Mouse (Mus musculus): ENCODE results near the gene Map2k1. TPM values are rescaled to one million over a fixed set of nuclear protein-coding genes. Genes with fewer than 3 reads are reported as not detected.
"Not testable (repeated sequence)": the region's sequence is repeated elsewhere in the genome, so short reads cannot be mapped to it uniquely, and the experiment has no call there.

Map2k1 gene
- total RNA-seq, 2 experiments from 2014 or later: 92.9 to 117 TPM

DNA sequence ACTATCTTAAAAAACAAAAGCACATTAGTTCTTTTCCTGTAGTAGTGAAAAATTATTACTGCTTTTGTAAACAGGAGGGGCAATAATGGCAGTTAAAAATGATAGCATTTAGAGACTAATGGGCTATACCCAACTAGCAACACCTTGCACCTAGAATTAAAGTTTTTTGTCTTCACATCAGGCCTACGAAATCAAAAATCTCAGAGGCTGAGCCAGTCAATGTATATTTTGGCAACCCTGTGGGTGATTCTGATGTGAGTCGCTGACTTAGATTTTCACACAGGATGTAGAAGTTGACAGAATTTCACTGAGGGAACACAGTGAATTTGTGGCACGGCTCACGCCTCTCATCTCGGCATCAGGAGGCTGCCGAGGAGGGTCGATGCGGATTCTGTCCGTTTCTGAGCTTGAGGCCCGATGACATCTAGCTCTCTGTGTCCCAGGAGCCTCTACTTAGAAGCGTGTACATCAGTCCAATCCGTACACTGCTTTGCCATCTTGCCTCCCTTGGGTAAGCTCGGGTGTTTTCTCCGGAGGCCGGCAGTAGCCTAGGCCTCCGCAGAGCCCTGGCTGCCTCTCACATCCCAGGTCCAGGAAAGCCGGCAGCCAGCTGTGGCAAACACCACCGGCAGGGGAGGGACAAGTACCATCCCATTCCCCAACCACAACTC is 81.2 kb downstream of the Map2k1 start:
- ATAC-seq (ENCODE audit: poor library complexity, severe bottlenecking): no peak

DNA sequence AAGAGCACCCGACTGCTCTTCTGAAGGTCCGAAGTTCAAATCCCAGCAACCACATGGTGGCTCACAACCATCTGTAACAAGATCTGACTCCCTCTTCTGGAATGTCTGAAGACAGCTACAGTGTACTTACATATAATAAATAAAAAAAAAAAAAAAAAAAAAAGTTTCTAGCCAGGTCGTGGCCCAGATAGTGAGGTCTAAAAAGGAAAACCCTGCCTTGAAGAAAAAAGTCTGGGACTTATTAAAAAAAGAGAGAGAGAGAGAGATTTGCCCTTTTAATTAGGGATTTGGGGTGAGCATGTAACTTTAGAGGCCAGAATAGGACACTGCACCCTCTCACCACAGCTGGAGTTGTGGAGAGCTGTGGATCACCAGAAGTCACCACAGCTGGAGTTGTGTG is 83.5 kb downstream of the Map2k1 start:
- not testable (repeated sequence) for ATAC-seq (ENCODE audit: poor library complexity, severe bottlenecking)

DNA sequence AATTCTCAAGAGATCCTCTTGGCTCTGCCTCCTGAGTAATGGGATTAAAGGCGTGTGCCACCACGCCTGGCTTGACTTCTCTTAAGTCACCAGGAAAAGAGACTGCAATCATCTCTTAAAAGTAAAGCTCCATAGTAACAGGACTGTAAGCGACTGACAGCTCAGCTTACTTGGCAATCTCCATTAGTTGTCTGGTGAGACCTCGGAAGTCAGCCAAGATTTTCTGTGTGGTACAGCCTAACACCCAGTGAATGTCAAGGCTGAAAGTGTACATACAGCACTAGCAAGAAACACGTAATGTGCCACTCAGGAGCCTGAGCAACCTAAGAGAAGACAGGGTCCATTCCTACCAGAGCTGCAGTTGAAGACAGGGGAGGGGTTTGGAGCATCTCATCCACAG is 93.0 kb downstream of the Map2k1 start:
- no peak for ATAC-seq (ENCODE audit: poor library complexity, severe bottlenecking)

DNA sequence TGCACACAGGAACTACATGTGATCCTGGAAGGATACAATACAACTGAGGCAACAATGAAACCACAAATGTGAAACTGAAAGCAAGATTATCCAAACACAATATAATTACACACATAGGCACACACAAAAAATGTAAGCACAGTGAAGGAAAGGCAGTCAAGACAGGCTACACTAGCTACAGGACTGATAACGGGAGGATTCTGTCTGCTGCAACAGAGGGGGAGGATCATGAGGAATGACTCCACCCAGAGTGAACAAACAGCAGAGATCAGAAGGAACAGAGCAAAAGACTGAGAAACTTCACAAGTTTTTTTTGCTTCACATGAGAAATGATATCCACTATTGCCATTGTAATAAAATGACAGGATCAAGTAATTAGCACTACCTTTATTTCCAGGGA is 96.8 kb downstream of the Map2k1 start:
- no peak for ATAC-seq (ENCODE audit: poor library complexity, severe bottlenecking)

DNA sequence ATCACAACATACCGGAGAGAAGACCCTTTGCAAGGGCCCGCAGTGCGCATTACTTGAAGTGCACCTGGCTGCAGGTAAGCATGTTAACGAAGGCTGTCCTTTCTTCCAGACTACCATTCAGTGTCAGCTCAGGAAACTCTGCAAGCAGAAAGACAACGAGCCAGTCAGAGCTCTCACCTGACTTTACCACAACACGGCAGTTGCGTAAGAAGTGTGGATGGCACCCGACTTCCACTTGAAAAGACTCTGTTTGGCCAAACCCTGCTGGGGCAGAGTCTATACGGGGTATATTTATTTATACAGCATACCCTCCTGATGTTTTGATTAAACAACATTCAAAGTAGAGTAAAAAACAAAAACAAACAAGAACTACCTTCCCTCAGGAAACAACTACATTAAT is 113.6 kb downstream of the Map2k1 start:
- peak; percentile 35; the same call in 1 of the 2 replicates for ATAC-seq (ENCODE audit: poor library complexity, severe bottlenecking)

DNA sequence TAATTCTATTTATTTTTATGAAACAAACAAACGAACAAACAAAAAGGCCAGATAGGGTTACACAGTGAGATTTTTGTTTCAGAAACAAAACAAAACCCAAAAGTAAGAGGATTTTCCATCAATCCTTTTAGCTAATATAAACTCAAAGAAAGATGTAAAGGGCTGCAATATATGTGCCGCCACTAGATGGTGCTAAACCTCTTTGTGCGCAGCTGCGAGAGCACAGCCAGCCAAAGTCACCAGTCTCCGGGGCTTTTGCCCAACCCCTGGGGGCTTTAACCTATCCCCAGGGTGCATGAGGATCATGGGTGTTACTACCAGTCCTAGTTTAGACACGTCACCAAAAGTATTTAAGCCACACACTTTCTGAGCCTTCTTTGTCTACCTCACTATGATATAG is 114.5 kb downstream of the Map2k1 start:
- ATAC-seq (ENCODE audit: poor library complexity, severe bottlenecking): not testable (repeated sequence)

Other genes with a start within 250 kb of the Map2k1 start
- 0.52 and 0.96 TPM in 2 replicates for gene Smad6, start 231.6 kb downstream of the Map2k1 start, total RNA-seq (2015)
- 1.3 and 1.7 TPM in 2 replicates for gene Smad6, start 231.6 kb downstream of the Map2k1 start, total RNA-seq (2017)
- not detected in 2 replicates for gene Lctl, start 136.5 kb downstream of the Map2k1 start, total RNA-seq (2015)
- gene Lctl, start 136.5 kb downstream of the Map2k1 start, total RNA-seq (2017): not detected in 2 replicates
- gene Zwilch, start 80.5 kb downstream of the Map2k1 start, total RNA-seq (2015): 22.3 and 26.7 TPM in 2 replicates
- 76.4 and 109 TPM in 2 replicates for gene Zwilch, start 80.5 kb downstream of the Map2k1 start, total RNA-seq (2017)
- 2,055 and 2,225 TPM in 2 replicates for gene Rpl4, start 80.3 kb downstream of the Map2k1 start, total RNA-seq (2015)
- 1,695 and 1,727 TPM in 2 replicates for gene Rpl4, start 80.3 kb downstream of the Map2k1 start, total RNA-seq (2017)
- 25.6 and 31.7 TPM in 2 replicates for gene Snapc5, start 74.4 kb downstream of the Map2k1 start, total RNA-seq (2015)
- 70.1 and 76.7 TPM in 2 replicates for gene Snapc5, start 74.4 kb downstream of the Map2k1 start, total RNA-seq (2017)
- 0.34 TPM in 1 of 2 replicates, not detected in the other for gene Uchl4, start 18.4 kb downstream of the Map2k1 start, total RNA-seq (2015)
- 0.16 and 0.48 TPM in 2 replicates for gene Uchl4, start 18.4 kb downstream of the Map2k1 start, total RNA-seq (2017)
- gene Tipin, start 27.9 kb upstream of the Map2k1 start, total RNA-seq (2015): 132 and 155 TPM in 2 replicates
- gene Tipin, start 27.9 kb upstream of the Map2k1 start, total RNA-seq (2017): 163 and 193 TPM in 2 replicates
- gene Dis3l, start 87.7 kb upstream of the Map2k1 start, total RNA-seq (2015): 10.7 and 15.0 TPM in 2 replicates
- gene Dis3l, start 87.7 kb upstream of the Map2k1 start, total RNA-seq (2017): 21.9 and 23.4 TPM in 2 replicates
- gene Megf11, start 132.0 kb upstream of the Map2k1 start, total RNA-seq (2015): 0.04 TPM in 1 of 2 replicates, not detected in the other
- 0.04 TPM in 1 of 2 replicates, not detected in the other for gene Megf11, start 132.0 kb upstream of the Map2k1 start, total RNA-seq (2017)

Data from megakaryocyte, adult 5-6 weeks (primary cell).